Mouse (Mus musculus) brain, embryonic 14.5 days (tissue): ENCODE results near the gene Tfdp2. TPM values are rescaled to one million over a fixed set of nuclear protein-coding genes. Genes with fewer than 3 reads are reported as not detected.
A peak's percentile ranks its signal among the peaks of the same experiment; 100 is the strongest.

Experiments
- DNase-seq: peaks from one replicate; pipeline ENCODE4 v3.0.0-alpha.2; 2011; ENCODE audit warnings: low read depth
- CTCF ChIP-seq: fragments of 200-500 bp; IDR thresholded peaks from 2 replicates; pipeline ENCODE4 v1.5.1; 2012; ENCODE audit warnings: inconsistent platforms, mild to moderate bottlenecking, moderate library complexity, borderline replicate concordance; ENCODE audit not compliant: insufficient read depth, insufficient read length; ENCODE audit errors: extremely low read depth
- POLR2A ChIP-seq: fragments of 200-500 bp; IDR thresholded peaks from 2 replicates; pipeline ENCODE4 v1.6.1; 2012; ENCODE audit warnings: mild to moderate bottlenecking, inconsistent platforms, borderline replicate concordance; ENCODE audit not compliant: poor library complexity, insufficient read depth, insufficient read length, severe bottlenecking; ENCODE audit errors: extremely low read depth
- polyA plus RNA-seq: library from polyadenylated mRNA; depleted of rRNA; stranded (reverse); fragments of >200 nt; gene quantifications from 2 replicates; pipeline ENCODE4 v1.2.3, GENCODE M21; 2012

Tfdp2 gene
- polyA plus RNA-seq, 1 experiment, result 18.3 TPM

DNA sequence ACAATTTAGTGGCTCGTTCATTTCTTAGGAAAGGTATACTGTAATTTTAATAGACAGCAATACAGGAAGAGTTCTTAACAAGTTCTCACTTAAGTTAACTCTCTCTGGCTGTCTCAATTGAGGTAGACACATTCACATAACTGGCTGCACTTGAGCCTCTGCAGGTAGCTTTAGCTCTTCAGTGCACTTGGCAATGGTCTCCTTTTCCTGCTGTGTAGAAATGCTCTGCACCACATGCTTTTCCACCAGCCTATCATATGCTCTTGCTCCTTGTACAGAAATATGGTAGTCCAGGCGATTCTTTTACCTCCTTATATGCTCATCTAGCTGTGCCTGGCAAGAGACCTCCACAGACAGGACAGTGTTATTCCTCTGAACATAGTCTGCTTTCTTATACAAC lies 73.7 kb downstream of the Tfdp2 start:
- TF ChIP-seq POLR2A (no peak), CTCF (no peak)
- no peak for DNase-seq

DNA sequence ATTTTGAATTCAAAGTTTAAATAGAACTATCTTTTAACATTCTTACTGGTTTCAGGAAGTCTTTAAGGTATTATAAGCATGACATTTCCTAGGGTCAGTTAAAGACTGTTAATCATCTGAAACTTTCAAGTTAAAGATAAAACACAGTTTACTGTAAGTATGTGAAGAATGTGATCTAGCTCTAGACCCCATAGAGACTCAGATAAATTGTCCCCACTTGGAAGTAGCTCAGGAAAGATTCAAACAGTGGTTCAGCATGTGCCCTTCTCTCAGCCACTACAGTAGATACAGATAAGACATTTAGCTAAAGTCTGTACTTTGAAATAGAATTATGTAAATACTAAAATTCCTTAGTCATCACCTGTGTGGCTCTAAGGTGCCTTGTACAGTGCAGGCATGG lies 79.5 kb downstream of the Tfdp2 start:
- no peak for DNase-seq
- TF ChIP-seq POLR2A, result no peak
- TF ChIP-seq CTCF, result no peak

DNA sequence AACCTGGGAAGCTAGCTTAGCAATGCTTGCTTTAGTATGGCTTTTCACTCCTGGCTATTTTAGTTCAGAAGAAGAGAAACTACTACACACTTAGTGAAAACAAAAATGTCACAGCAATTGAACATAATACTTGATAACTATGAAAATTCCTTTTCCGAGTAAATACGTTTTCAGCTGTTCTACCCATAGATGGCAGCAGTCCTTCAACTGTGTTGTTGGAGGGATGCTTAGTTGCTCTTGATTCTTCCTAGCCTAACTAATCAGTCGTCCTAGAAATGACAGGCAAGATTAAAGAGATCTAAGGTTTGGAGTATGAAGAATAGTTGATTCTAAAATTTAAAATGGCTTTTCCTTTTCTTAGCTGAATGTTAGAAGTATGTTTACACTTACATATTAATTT lies 85.4 kb downstream of the Tfdp2 start:
- TF ChIP-seq POLR2A, result no peak
- peak; percentile 19; the same call in 1 of the 2 replicates for TF ChIP-seq CTCF
- peak; percentile 24 for DNase-seq

DNA sequence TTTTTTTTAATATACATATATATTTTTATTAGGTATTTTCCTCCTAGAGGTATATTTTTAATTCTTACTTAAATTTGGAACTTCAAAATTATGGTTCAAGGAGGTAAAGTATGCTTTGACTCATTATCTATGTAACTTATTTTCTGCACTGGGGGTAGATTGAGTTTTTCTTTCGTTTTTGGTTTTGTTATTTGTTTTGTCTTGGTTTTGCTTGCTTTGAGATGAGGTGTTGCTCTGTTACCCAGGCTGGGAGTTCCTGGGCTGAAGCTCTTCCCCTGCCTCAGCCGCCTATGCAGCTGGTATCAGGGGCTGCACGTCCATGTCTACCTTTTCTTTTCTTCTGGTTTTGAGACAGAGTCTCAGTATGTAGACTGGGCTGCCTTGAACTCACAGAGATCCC lies 86.0 kb downstream of the Tfdp2 start:
- DNase-seq, result no peak
- TF ChIP-seq CTCF (no peak), POLR2A (no peak)

DNA sequence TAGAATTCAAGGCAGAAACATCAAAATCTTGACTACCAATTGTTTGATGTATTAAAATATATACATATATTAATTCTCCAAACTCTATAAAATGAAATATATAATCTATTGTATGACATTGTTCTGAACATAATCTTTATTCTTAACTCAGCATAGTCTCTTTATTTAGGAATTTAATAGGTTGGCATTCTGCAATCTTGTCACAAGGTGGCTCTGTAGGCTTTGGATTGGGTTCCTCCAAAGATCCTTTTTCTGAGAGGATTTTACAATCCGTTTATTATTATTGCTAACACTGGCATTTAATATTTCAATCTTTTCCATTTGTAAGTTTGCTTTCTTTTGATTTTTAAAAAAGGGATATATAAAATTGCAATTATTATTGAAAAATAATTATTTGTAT lies 88.8 kb downstream of the Tfdp2 start:
- TF ChIP-seq POLR2A (no peak), CTCF (no peak)
- peak; percentile 68 for DNase-seq

DNA sequence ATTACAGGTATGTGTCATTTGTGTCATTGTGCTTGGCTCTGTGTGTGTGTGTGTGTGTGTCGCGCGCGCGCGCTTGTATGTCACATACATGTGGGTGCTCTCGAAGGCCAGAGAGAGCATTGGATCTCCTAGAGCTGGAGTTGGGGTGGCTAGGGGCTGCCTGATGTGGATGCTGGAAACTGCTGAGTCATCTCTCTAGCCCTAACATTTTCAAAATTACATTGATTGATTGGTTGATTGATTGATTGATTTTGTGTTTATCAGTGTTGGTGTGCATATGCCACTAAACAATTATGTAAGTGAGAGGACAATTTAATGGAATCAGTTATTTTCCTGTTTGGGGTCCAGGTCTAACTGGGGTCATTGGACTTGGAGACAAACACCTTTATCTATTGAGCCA lies 96.1 kb downstream of the Tfdp2 start:
- TF ChIP-seq CTCF (no peak), POLR2A (no peak)
- no peak for DNase-seq

DNA sequence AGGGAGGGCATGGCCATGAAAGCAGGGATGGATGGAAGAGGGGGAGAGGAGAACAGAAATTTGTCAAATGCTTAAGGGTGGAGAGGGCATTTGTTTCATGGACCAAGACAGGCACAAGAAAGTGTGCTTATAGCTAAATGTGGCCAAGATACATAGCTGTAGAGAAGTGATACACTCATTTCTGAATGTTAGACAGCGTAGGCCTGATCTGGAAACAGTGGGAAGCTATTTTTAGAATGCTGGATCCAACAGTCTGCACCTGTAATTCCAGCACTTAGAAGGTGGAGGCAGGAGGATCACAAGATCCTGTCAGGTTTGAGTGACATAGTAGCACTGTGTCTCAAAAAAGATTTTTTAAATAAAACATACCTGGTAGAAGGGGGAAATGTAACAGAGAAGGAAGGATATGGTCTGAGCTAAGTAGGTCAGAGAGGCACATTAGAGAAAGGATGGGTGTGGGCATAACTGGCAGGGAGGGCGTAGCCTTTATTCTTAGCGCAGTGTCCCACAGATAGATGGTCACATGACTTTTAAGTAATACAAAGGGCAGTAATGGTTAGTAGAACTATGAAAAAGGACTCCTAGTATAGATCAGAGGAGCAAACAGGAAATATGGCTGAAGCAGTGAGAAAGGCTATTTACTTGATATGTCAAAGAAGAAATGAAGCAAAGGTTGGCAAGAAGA lies 103.4 kb downstream of the Tfdp2 start:
- TF ChIP-seq CTCF, result no peak
- TF ChIP-seq POLR2A, result no peak
- no peak for DNase-seq

DNA sequence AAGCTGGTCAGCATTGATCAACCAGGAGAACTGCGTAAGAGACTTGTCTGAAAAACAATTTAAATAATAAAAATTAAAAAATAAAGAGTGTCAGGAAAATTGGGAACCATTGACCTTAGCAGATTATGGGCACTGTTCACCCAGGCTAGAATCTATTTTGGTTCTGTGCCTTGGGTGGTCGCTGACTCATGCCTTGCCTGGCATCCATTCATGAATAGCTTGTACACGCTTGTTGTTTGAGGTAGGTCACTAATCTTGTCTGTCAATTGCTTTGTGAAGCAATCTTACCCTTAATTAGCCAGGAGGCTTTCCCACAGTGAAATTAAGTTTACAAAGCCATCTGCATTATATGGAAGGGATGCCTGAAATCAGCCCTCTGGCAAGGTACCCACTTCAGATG lies 112.7 kb downstream of the Tfdp2 start:
- TF ChIP-seq CTCF, result no peak
- peak; percentile 26 for DNase-seq

DNA sequence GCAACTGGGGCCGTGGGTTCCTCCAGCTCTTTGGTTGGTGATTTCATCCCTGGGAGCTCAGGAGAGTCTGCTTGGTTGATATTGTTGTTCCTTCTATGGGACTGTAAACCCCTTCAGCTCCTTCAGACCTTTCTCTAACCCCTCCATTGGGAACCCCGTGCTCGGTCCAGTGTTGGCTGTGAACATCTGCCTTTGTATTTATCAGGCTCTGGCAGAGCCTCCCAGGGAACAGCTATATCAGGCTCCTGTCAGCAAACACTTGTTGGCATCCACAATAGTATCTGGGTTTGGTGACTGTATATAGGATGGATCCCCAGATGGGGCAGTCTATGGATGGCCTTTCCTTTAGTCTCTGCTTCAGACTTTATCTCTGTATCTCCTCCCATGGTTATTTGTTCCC lies 116.0 kb downstream of the Tfdp2 start:
- DNase-seq, result no peak
- TF ChIP-seq CTCF, result no peak
- TF ChIP-seq POLR2A, result no peak

DNA sequence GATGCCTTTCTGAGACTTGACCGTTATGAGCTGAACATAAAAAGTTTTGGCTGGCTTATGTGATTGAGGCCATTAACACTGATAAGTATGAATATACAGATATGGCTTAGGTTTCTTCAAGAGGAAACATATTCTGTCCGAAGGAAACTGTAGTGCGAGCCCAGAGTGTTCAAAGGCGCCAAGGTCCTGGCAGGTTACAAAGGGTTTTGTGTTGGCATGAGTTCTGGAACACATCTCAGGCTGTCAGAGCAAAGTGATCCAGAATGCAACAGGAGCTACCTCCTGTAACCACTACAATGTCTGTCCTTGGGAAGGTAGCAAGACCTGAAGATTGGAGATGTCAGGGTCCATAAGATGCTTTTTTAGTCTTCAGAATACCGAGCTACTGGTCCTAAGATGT lies 123.3 kb downstream of the Tfdp2 start:
- TF ChIP-seq CTCF (no peak), POLR2A (no peak)

DNA sequence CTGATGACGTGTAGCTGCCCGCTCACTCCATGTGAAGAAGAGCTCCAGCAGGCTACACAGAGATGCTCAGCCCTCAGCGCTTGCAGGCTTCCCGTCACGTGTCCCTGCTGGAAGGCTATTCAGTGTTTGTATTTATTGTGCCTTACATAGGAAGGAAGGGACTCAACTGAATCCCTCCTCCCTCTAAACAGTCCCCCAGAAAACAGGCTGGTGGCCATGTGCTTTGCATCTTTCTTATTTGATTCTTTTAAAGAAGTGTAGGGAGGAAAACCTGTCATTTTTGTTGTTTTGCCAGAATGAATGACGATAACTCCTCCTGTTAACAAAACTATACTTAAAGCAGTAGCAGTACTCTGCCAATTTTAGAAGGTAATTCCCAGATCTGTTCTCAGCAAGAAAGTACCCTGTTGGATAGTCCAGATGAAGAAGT lies 124.5 kb downstream of the Tfdp2 start:
- TF ChIP-seq CTCF (no peak), POLR2A (no peak)
- DNase-seq, result no peak

More for the DNA sequence above, 123.3 kb downstream of the Tfdp2 start:
- DNase-seq, result no peak

DNA sequence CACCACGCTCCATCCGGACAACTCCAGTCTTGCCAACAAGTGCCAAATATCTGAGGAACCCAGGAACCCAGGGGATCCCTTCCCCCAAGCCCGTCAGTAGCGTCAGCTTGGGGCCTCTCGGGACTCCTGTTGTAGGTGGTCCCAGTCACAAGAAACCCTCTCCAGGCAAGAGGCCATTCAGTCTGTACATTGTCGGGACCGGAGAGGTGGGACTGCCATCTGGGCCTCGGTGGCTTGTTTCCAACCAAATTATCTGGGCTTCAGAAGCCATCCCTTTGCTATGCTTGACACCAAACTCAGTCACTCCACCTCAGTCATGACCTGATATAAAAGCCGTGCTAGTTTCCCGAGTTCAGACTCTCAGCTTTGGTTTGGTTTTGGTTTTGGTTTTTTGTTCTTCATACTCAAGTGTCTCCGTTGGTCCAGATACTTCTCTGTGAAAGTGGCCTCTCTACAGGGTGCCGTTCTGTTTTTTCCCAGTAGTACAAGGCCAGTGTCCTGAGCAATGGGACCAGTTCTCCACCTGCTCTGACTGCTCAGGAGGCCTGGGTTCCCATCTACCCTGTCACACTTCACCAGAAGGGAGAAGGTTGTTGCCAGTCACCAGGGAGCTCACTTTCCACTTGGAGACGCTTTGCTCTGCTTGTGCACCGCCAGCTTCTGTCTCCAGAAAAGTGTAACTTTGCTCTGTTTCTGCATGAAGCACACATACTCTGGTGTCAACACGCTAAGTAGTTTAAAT lies 126.5 kb downstream of the Tfdp2 start:
- no peak for DNase-seq
- TF ChIP-seq POLR2A, result no peak

DNA sequence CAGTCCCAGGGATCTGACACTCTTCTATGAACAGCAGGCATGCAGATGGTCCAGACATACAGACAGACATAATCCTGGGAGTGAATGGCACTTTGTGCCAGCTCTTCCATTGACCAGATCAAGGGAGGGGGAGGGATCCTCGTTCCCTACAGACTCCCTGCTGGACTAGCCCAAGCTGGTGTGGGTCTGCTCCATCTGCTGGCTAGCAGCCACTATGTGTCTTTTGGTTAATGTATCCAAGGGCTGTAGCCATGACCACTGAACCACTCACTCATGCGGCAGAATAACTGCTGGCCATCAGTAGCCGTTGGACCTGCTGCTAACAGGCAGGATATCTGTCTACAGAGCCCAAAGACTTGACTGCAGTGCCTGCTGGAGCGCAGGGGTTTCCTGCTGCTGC lies 128.4 kb downstream of the Tfdp2 start:
- TF ChIP-seq CTCF, result no peak
- no peak for TF ChIP-seq POLR2A
- peak; percentile 70 for DNase-seq

DNA sequence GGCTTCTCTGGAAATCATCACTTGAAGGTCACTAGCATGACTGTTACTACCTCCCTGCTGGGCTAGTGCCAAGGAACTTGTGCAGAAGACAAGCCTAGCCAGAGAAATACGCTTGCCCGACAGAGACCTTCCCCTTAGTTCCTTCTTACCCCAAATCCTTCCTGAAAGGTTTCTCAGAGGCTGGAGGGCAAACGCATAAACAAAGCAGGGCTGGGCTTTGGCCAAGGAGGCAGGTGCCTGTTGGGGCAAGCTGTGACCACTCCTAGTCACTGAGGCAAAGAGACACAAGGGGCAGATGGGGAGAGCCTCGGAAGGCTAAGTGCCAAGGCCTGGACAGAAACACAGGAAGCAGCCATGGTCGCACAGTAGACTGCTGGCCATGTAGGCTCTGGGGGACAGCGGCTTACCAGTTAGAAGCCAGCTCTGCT lies 130.4 kb downstream of the Tfdp2 start:
- TF ChIP-seq CTCF, result no peak
- DNase-seq, result peak; percentile 38

DNA sequence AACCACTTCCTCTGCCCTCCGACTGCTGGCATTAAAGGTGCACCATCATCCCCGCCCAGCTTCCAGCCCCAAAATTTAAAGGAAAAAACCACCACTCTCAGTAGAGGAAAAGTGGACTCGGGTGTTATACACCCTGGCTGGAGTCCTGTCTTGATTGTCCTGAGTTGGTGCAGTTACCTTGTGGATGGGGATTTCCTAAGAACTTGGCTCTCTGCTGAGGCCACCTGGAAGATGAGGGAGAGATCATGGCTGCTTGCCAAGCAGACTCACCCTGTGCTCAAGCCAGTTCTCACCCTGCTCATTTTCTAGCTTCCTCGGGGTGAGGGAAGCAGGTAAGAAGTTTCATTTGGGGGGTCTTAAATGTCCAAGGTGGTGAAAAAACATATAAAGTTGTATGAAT lies 132.2 kb downstream of the Tfdp2 start:
- no peak for TF ChIP-seq POLR2A
- no peak for TF ChIP-seq CTCF
- DNase-seq, result no peak

DNA sequence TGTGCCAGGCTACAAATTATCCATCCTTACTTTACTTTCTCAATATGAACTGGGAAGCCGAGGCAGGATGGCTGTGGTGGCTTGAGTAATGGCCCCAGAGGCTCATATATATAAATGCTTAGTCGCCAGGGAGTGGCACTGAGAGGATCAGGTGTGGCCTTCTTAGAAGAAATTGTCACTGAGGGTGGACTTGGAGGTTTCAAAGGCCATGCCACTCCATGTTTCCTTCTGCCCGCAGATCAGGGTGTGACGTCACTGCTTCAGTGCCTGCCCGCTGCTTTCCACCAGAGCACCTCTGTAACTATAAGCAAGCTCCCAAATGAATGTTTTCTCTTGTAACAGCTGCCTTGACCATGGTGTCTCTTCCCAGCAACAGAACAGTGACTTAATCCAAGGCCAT lies 135.1 kb downstream of the Tfdp2 start:
- no peak for DNase-seq
- TF ChIP-seq CTCF (no peak), POLR2A (no peak)
